Mouse (Mus musculus) lung, adult 18-20 months (tissue): ENCODE measurements at regions not wholly inside any gene's neighbourhood (a gene's known extent, or its start where the extent isn't known, plus 50 kb on each side); places are given as distances from the start of the nearest gene placed in this dataset.
A peak's percentile ranks its signal among the peaks of the same experiment; 100 is the strongest.

Experiments used
- DNase-seq, 2 experiments: peaks; one replicate each; pipeline ENCODE4 v3.0.0; 2022; ENCODE audit warnings: mixed read lengths in 2 of 2

DNA sequence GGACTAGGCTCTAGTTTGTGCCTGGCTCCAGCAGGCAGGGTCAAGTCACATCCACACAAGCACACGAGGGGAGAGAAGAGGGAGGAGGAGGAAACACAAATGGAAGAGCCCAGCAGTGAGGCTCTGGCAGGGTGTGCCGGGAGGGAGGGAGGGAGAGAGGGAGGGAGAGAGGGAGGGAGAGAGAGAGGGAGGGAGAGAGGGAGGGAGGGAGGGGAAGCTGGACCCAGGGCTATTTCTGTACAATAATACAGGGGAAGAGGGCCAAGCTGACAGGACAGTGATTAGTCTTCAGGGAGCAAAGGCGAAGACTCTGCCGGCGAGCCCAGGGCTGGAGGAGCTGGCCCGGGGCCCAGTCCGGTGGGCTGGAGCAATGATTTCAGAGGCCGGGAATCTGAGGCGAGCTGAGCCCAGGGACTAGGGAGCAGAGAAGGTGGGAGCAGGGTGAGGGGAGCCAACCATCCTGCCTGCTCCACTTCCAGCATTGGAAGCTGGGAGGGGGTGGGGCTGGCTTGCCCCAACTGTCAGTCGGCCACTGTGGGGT, 155.6 kb downstream of the Efnb1 start:
- DNase-seq, result peak; percentile 29 to 32

DNA sequence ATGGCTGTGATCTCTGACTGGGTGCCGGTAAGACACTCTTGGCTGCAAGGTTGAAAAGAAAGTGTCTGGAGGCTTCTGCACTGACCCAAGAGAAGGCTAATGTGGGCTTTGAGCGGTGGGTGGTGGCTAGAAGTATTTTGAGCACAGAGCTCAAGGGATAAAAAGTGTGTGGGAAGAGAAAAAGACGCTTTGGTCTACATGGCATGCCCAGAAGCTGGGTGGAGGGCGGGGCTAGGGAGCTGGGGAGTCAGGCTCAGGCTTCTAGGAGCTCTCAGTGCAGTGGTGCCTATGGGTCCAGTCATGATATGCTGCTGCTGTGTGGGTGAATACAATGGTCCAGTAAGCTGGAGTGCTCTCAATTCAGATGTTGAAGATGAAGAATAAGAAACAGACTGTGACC, 152.1 kb downstream of the Efnb1 start:
- DNase-seq, result no peak

DNA sequence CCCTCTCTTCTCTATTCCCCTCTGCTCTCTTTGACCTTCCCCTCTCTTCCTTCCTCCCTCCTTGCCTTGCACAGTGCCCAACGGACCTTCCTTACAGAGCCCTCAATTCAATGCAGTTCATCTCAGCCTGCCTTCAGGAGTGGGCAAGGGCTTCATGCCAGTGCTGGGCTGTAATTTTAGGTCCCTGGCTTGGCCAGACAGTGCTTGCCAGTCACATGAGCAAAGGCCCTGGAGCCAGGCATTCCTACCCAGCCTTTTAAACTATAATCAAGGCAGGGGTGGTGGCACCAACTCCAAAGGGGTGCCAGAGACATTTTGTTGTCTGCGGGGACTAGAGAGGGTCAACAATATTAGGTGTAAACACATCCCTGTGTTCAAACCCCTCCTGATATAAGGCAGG, 150.9 kb downstream of the Efnb1 start:
- no peak for DNase-seq

DNA sequence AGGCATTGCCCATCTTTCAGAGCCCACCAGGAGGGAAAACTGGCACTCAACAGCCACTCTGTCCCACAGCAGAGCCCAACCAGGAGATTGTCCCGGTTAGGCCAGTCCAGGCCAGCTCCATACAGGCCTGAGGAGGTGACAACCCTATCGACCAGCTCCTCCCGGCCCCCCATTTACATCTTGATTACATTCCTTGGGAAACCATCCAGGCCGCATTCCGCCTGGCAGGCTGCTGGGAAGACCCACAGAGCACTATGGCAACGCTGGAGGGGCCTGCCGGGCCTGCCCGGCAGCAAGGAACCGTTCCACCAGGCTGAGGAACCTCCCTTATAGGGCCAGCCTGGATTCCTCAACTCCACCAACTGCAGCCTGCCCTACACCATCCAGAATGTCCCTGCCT, 149.7 kb downstream of the Efnb1 start:
- no peak for DNase-seq

DNA sequence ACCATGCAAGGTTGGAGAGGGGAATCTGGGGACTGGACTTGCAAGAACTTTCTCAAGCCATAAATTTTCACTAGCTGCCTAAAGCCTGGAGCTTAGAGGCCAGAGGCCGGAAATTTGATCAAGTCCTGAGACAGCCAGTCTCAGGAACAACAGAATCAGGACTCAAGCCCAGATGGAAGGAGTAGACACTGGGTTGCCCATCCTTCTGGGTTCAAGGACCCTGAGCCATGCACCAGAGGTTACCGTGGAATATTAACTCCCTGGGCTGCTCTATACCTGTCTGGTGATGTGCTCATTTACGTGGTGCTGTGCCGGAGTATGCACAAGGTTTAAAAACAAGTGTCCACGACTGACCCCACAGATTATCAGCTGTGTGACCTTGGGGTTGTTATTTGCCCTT, 145.1 kb downstream of the Efnb1 start:
- DNase-seq, result no peak

DNA sequence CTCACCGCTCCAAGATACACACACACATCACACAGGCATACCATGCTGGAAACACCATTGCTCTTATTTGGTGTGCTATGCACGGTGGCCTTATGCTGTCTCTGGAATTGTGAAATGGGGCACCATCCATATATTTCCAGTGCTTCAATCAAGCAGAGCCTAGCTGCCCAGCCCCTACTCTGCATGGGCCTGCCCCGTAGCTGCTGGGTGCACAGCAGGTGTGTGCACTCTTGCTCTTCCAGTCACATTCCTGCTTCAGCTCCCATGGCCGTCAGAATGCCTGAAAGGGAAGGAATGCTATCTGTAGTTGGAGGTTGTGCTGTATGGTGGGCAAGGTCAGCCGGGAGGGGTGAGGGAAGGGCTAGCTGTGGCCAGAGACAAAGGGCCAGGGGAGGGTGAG, 144.6 kb downstream of the Efnb1 start:
- DNase-seq, result no peak

DNA sequence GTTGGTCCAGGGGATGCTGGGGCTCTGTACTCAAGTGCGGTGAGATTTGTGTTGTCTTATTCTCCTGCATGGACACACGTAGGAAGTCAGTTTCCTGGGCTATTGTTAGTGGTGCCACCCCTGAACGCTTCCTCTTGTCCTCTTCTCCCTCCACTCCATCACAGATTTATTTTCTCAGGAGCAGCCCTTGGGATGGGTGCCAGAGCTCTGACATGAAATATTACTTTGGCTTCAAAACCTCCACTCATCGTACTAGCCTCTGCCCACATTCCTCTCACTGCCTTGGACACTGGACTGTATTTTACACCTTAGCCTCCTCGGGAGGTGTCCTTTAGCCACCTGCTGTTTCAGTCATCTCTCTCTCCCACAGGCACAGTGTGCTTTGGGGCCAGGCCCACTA, 139.6 kb downstream of the Efnb1 start:
- no peak for DNase-seq

DNA sequence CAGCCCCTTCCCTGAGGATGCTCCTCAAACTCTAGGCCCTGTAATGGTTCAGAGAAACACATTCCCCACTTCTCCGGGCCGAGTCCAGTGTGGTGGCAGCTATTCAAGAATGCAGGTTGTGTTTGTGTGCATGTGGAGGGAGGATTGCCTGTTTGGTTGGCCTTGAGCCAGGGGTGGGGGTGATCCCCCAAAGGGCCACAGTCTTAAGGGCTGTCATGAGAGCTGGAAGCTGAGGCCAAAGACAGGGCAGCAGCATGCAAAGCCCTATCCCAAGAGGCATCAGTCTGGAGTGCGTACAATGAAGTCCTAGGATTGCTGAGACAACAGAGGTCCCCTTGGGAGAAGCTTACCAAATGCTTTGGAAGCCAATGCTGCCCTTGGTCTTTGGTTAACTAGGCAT, 136.0 kb downstream of the Efnb1 start:
- DNase-seq, result no peak

DNA sequence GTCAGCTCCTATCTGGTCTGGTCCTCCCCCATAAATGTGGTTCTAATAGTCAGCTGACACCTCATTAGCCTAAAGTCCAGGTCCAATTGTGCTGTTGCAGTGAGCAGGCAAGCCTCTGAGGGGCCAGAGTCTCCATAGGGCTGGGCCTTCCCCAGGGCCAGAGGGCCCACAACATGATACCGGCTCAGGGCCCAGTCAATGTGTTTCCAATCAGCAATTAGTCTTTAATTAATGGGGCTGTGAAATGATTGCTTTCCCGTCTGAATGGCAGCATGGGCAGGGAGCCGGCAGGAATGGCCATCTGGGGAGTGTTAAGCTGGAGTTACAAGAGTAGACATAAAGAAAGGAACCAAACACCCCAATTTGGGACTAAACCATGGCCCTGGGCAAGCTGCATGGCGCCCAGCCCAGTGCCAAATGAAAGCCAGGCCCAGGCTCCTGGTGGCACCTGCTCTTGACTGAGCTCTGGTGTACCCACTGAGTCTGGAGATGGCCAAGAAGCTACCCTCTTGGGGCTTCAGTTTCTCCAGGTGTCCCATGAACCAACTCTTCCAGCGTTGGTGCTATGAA, 113.2 kb downstream of the Efnb1 start:
- no peak for DNase-seq

DNA sequence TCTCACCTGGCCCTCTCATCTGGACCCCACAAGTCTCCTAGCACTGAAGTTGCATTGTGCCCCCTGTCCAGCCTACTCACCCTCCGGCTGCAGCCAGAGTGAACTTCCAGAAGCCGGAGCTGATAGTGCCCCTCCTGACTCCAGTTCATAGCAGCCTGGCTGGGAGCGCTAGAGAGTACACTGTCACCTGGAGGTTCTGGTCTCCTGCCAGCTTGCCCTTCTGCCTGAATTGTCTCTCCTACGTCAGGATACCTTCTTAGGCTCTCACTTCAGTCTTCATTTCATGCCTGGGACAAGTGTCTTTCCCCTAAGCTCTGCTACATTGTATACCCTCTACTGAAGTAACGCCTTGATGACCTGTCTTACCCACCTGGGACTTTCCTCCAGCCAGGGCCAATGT, 112.3 kb downstream of the Efnb1 start:
- DNase-seq, result no peak

DNA sequence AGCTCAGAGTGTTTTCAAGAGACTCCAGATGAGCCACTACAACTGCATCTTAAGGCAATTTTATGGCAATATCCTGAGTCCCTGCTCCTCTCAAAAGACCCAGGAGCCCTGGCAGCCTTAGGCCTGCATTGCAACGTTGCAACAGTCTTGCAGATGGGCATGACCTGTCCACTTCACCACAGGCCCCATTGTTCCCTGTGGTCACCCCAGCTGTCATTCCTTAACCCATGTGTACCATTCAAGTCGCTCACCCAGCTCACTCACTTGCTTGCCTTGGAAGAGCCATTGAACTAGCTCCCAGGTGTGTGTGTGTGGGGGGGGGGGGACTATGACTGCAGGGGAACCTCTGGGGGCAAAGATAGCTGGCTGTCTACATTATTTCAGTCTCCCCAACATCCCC, 110.8 kb downstream of the Efnb1 start:
- DNase-seq, result no peak

DNA sequence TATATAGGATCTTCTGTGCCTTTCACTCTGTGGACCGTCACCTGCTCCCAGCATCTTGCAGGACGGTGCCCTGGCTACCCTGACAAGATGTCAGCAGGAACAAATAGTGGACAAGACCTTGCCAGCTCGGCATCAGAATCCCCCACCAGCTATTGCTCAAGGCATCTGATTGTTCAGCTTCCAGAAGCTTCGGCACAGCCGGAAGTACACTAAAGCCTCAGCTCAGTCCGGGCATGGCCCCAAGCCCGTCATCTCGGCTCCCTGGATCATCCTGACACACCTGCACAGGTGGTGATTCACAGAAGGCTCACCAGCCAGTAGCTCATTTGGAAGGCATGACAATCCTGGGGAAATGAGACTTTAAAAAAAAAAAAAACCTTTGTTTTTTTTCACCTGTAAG, 110.1 kb downstream of the Efnb1 start:
- no peak for DNase-seq

DNA sequence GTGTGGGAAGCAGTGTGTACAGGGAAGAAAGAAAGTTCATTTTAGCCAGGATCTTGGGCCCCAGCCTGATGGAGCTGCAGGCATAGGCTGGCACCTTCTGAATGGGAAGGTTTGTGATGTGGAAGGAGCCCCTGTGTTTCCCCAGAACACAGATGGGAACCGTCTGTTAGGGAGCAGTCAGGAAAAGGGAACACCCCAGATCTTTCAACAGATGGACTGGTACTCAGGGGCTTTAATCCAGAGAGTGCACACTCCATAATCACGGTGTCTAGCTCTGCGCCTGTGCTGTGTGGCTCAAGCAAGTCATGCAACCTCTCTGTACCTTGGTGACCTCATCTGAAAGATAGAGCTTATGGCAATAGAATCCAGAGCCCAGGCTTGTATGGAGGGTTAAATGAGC, 109.6 kb downstream of the Efnb1 start:
- no peak for DNase-seq

DNA sequence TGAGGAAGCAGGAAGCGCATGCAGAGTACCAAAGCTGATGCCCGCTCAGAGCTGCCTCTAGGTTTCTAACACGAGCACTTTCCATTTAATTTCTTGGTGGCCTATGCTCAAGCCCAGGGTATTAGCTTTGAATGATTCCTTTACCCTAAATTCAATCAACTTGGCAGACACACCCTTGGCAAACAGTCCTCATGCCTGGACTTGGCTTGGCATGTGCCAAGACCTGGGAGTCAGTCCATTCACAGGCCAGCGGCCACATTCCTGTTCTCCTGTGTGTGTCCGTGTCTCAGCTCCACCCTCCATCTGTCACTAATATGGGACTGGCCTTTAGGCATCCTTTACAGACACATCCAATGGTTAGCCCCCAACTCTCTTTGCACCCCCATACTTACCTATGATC, 107.3 kb downstream of the Efnb1 start:
- DNase-seq, result no peak

DNA sequence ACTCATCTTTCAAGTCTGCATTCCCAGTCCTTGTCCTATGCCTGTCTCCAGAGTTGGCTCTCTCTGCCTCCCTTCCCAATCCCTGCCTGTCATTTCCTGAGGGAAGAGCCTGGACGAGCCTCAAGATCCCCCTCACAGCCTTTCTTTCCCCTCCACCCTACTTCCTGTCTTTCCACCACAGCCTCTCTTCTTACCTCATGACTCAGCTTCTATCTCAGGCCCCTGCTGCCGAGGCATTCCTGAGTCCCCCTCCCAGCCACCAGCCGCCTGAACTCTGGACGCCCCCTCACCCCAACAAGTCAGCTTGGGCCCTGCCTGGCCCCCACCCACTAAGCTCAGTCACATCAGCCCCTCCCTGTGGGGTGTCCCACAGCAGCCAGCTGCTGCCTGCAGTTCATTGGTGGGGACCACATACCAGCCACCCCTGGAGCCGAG, 105.8 kb downstream of the Efnb1 start:
- peak in 1 of 2 experiments; percentile 25 for DNase-seq

DNA sequence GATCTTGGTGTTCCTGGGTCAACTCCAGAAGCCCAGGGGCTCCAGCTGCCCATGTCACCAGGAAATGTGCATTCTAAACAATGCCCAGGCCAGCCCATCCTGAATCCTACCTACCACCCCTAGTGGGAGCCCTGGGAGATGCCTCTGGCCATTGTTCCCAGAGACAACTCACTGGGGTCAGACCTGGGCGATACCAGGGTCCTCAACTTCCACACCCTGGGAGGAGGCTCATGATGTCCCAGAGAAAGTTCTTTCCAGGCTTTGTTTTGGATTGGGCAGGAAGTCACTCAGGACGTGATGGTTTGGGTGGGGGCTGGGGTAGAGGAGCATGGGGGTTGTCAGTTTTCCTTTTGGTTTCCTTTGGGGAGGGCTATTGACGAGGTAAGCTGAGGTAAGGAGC, 97.1 kb downstream of the Efnb1 start:
- peak; percentile 70 to 78 for DNase-seq

DNA sequence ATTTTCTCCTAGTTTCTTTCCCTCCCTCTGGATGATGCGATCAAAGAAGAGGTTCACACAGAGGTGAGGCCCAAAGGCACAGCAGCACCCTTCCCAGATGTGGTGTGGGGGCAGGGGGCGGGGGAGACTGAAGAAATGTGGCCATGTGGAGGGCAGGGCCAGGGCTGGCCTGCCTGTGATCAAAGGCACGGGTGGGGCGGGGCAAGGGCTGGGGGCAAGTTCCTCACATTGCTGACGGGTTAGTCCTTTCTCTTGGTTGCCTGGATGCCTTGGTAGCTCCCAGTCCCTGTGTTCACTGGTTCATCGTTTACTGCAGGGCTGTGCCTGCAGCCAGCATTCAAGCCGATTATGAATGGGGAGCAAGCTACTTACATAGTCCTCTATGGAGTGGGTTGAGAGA, 96.4 kb downstream of the Efnb1 start:
- DNase-seq, result no peak

DNA sequence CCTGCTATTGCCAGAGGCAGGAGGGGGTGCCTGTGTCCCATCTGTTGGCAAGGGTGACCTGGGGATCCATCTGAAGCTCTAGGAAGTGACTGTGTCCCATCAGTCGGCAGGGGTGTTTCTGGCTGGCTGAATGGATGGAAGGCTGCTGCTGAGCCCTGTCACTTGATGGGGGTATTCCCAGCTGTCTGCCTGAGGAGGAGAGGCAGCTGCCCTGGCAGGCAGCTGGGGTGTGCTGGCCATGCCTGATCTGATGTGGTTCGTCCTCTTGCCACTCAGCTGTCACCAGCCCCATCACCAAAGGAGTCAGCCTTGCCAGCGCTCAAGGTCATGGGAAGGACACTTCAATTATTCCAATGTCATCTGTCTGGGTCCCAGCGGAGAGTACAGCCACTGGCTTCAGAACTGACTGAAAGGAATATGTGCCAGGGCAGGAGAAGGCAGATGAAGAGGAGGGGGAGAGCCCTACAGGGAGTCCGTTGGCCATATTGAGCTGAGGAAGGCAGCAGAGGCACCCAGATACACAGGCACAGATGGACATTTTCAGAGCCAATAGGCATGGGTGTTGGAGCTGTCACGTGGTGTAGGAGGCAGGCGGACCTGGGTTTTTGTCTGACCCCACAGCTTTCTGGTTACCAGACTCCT, 89.3 kb downstream of the Efnb1 start:
- DNase-seq, result no peak

DNA sequence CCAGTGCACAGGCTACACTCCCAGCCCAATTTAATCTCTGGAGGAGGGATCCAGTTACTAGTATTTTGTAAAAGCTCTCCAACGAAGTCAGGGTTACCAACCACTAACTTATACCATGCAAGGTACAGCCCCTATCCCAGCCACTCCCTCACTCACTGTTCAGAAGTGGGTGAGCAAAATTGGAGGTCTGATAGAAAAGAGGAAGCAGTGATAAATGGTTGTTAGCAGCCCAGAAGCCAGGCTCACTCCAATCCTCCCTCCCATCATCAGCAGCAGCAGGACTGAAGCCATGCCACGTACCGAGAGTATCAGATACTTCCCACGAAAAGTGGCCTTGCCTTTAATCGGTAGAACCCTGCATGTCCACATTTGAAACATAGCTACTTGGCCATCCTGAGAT, 86.1 kb downstream of the Efnb1 start:
- DNase-seq, result no peak

DNA sequence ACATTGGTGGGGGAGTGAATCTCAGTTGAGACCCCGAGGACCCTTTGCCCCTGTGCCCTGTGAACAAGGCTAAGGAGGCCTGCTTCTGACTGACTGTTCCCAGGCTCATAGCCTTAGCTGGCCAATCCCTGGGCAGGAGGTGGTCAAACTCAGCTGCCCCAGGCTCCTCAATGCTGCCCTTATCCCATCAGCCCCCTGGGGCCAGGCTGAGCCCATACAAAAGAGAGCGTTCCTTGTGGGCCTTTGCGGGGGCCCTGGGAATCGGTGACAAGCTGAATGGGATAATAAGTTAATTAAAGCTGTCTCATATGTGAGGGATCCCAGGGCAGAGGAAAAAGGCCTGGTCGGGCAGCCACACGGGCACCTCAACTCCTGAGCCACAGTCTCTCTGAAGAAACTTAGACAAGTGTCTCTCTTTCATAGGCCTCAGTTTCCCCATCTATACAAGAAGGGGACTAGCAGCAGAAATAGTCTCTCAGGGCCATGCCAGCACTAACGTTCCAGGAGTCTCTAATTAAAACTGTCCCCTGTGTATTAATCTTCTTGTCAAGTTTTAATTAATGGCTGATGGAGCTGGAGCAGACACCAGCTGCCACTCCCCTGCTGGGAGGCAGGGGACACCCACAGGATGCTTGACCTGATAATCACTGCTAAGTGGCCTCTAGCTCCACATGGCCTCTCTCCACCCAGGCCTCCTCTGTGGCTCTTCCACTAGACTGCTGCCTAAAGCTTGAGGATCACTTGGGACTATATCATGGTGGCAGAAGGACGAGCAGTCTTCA, 84.9 kb downstream of the Efnb1 start:
- no peak for DNase-seq

DNA sequence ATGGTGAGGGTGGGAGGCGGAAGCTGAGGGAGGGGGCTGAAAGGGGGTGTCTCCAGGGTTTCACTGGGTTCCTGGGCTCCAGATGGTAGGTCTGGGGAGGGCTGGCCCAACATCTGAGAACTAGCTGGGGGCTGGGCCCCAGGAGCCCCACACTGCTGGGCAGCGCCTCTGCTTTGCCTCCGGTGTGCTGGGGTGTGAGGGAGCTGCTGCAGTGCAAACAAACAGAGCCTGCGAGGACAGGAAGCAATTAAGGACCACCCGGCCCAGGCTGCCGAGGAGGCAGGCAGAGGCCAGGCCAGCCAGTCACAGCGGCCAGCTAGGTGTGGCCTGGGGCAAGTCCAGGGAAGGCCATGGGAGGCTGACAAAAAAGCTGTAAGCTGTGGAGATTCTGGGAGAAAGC, 82.3 kb downstream of the Efnb1 start:
- peak in 1 of 2 experiments; percentile 16 for DNase-seq

DNA sequence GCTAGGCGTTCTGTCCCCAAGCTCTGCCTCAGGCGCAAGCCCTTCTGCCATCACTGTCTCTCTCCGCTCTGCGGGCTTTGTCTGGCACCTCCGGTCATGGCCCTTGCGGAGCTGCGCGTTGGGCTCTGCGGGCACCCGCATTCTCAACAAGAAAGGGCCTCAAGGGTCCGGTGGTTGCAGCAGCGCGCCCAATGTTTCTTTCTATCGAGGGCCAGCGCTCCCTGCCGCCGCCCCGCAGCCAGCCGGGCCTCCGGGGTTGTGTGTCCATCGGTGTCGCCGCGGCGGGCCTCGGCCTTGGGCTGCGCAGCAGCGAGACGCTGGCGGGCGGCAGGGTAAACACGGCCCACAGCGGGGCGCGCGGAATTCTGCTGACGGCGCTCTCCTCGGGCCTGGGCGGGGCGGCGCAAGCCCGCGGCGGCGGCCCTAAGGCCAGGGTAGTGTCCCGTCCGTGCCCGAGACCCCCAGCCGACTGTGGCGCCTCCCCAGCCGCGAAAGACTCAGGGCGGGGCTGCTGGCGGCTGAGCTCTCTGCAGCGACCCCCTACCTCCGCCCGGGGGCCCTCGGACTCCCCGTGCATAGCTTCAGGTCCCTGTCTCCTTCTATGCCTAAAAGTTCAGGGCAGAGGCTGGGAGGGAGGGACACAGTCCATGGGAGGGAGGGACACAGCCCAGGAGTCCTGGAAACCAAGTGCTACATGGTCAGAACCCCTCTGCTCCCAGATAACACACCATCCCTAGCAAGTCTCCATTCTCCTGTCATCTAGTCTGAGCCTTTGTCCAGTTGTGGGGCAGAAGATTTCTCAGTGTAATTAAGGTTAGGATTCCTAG, 80.9 kb downstream of the Efnb1 start:
- DNase-seq, result peak; percentile 47

DNA sequence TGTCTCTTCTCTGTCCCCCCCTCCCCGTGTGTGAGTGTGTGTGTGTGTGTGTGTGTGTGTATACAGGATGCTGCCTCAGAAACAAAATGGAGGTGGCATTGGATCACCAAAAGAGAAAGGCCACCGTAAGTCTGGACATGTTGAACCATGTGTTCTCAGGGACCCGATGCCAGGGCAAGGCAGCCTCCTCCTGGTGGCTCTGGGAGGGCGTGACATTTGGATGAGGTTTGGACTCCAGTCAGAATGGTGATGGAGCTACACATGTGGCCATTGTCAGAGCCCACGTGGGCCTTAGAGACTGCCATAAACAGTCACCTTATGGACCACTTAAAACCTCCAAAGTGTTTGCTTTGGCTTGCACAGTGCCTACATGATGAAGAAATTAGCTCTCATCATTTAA, 80.0 kb downstream of the Efnb1 start:
- peak in 1 of 2 experiments; percentile 34 for DNase-seq
